Mouse (Mus musculus) midbrain, postnatal 0 days (tissue): ENCODE data around the gene Aldh3b2. TPM values are rescaled to one million over a fixed set of nuclear protein-coding genes. Genes with fewer than 3 reads are reported as not detected.
"Not testable (repeated sequence)": the region's sequence is repeated elsewhere in the genome, so short reads cannot be mapped to it uniquely, and the experiment has no call there.

Experiments
- ATAC-seq: fragments of 200-750 bp; cut with Nextera tagmentation; 2 replicates; pipeline ENCODE4 v1.8.0; 2017; ENCODE audit warnings: moderate number of reproducible peaks, mild to moderate bottlenecking, moderate TSS enrichment, moderate library complexity; ENCODE audit not compliant: low FRiP score
- DNase-seq: peaks from one replicate; pipeline ENCODE4 v3.0.0-alpha.2; 2015; ENCODE audit warnings: low spot score
- H3K27ac ChIP-seq: fragments of 300-500 bp; sonication (generic); 2 replicates; pipeline ENCODE4 v1.5.1; 2014; ENCODE audit warnings: low read depth, mild to moderate bottlenecking, low read length, mixed read lengths
- H3K27me3 ChIP-seq: fragments of 300-500 bp; sonication (generic); 2 replicates; pipeline ENCODE4 v1.6.1; 2014; ENCODE audit warnings: low read length, control low read depth, mixed read lengths; ENCODE audit not compliant: insufficient read depth
- H3K36me3 ChIP-seq: fragments of 300-500 bp; sonication (generic); 2 replicates; pipeline ENCODE4 v1.6.1; 2014; ENCODE audit warnings: low read length, control low read depth, mixed read lengths; ENCODE audit not compliant: insufficient read depth
- H3K4me1 ChIP-seq: fragments of 300-500 bp; sonication (generic); 2 replicates; pipeline ENCODE4 v1.6.1; 2014; ENCODE audit warnings: mild to moderate bottlenecking, control low read depth, antibody characterized with exemption, low read length, mixed read lengths; ENCODE audit not compliant: insufficient read depth
- H3K4me2 ChIP-seq: fragments of 300-500 bp; sonication (generic); 2 replicates; pipeline ENCODE4 v1.6.1; 2014; ENCODE audit warnings: low read depth, mild to moderate bottlenecking, low read length, mixed read lengths; ENCODE audit not compliant: poor library complexity, severe bottlenecking
- H3K4me3 ChIP-seq: fragments of 300-500 bp; sonication (generic); 2 replicates; pipeline ENCODE4 v1.5.1; 2014; ENCODE audit warnings: low read depth, mild to moderate bottlenecking, low read length, moderate library complexity
- H3K9ac ChIP-seq: fragments of 300-500 bp; sonication (generic); replicated peaks from 2 replicates; pipeline ENCODE4 v1.6.1; 2014; ENCODE audit warnings: mild to moderate bottlenecking, low read length, moderate library complexity, mixed read lengths; ENCODE audit not compliant: poor library complexity, severe bottlenecking
- H3K9me3 ChIP-seq: fragments of 300-500 bp; sonication (generic); 2 replicates; pipeline ENCODE4 v1.6.1; 2016; ENCODE audit warnings: low read length, control low read depth
- CTCF ChIP-seq: IDR thresholded peaks from 2 replicates; pipeline ENCODE4 v1.5.1; 2016; ENCODE audit warnings: antibody characterized with exemption, mild to moderate bottlenecking
- WGBS: fragments of 180-500 bp; shearing (Covaris S2); extraction: QIAGEN DNeasy Blood & Tissue Kit; methylation state at CpG from one replicate; pipeline ENCODE4 v1.1.7; 2014; 5-methylcytosine and 5-hydroxymethylcytosine counted together
- polyA plus RNA-seq: library from polyadenylated mRNA; unstranded; fragments of >200 nt; fragmentation: Nextera tagmentation; extraction: Ambion mirVana; gene quantifications from 2 replicates; pipeline ENCODE4 v1.2.1, GENCODE M21; 2015
- total RNA-seq: library from RNA; depleted of rRNA; stranded (reverse); fragments of >200 nt; gene quantifications from 2 replicates; pipeline ENCODE4 v1.2.3, GENCODE M21; 2014

The Aldh3b2 gene
- total and polyA plus RNA-seq, 2 experiments from 2014 or later, result 2.4 to 2.6 TPM

GRCm38 (mm10) chr19:3951461-3951860 is 20.7 kb upstream of the Aldh3b2 start:
- no peak overlapping the region for H3K4me2 ChIP-seq
- ATAC-seq, result no peak
- H3K36me3 ChIP-seq, result no peaks in the 10 kb centered on the region
- H3K4me1 ChIP-seq, result no peaks in the 10 kb centered on the region
- no peak for TF ChIP-seq CTCF
- H3K4me3 ChIP-seq, result no peak overlapping the region
- no peaks in the 10 kb centered on the region for H3K27me3 ChIP-seq
- no peaks in the 10 kb centered on the region for H3K9me3 ChIP-seq
- H3K9ac ChIP-seq, result no peak overlapping the region
- no peak for DNase-seq
- no peak overlapping the region for H3K27ac ChIP-seq

- WGBS, result 58% methylated on average over 1 of the region's 1 CpGs
- H3K9ac ChIP-seq, result no peak overlapping the region
- DNase-seq, result no peak
- H3K36me3 ChIP-seq, result no peaks in the 10 kb centered on the region
- H3K27ac ChIP-seq, result no peak overlapping the region
- no peak overlapping the region for H3K4me3 ChIP-seq
- no peak for TF ChIP-seq CTCF
- no peak for ATAC-seq
- no peaks in the 10 kb centered on the region for H3K27me3 ChIP-seq
- H3K4me2 ChIP-seq, result no peak overlapping the region
- no peaks in the 10 kb centered on the region for H3K9me3 ChIP-seq
- no peaks in the 10 kb centered on the region for H3K4me1 ChIP-seq
These were observed 20.0 kb upstream of the Aldh3b2 start for GRCm38 (mm10) chr19:3952099-3952498.

- Histone ChIP-seq H3K9ac (no peak overlapping the region), H3K27ac (no peak overlapping the region), H3K36me3 (no peaks in the 10 kb centered on the region), H3K9me3 (no peaks in the 10 kb centered on the region), H3K27me3 (no peaks in the 10 kb centered on the region), H3K4me3 (no peak overlapping the region), H3K4me2 (no peak overlapping the region), H3K4me1 (no peaks in the 10 kb centered on the region)
- 79% methylated on average over 3 of the region's 3 CpGs for WGBS
- DNase-seq, result no peak
- no peak for ATAC-seq
- TF ChIP-seq CTCF, result no peak
These were observed 17.1 kb upstream of the Aldh3b2 start for GRCm38 (mm10) chr19:3955033-3955432.

GRCm38 (mm10) chr19:3955804-3956203 is 16.3 kb upstream of the Aldh3b2 start:
- Histone ChIP-seq H3K9ac (no peak overlapping the region), H3K9me3 (no peaks in the 10 kb centered on the region), H3K36me3 (no peaks in the 10 kb centered on the region), H3K27me3 (no peaks in the 10 kb centered on the region), H3K4me2 (no peak overlapping the region), H3K27ac (no peak overlapping the region), H3K4me3 (no peak overlapping the region), H3K4me1 (no peaks in the 10 kb centered on the region)
- 58% methylated on average over 4 of the region's 4 CpGs for WGBS
- no peak for TF ChIP-seq CTCF
- no peak for ATAC-seq
- DNase-seq, result no peak

GRCm38 (mm10) chr19:3957296-3958036 is 14.7 kb upstream of the Aldh3b2 start:
- not testable (repeated sequence) for H3K9ac ChIP-seq, H3K27me3 ChIP-seq, H3K4me3 ChIP-seq, DNase-seq, H3K4me2 ChIP-seq, ATAC-seq, H3K36me3 ChIP-seq, H3K4me1 ChIP-seq, H3K9me3 ChIP-seq, H3K27ac ChIP-seq
- 83% methylated on average over 5 of the region's 5 CpGs for WGBS

- Histone ChIP-seq H3K4me3 (no peak within 1 kb of the TSS), H3K9me3 (no peaks in the 10 kb centered on the region), H3K9ac (no peak within 1 kb of the TSS), H3K4me1 (no peaks in the 10 kb centered on the region), H3K27ac (no peak within 1 kb of the TSS), H3K4me2 (no peak within 1 kb of the TSS), H3K36me3 (no peaks in the 10 kb centered on the region), H3K27me3 (no peaks in the 10 kb centered on the region)
- ATAC-seq (no peak), DNase-seq (peak; percentile 51)
- WGBS, result 74% methylated on average over 4 of the region's 4 CpGs
- no peak for TF ChIP-seq CTCF
These were observed 13.7 kb upstream of the Aldh3b2 start, which contains the start of gene Aldh3b3 for GRCm38 (mm10) chr19:3958470-3958869. Gene Aldh3b3, plus strand, starts transcription at chr19:3958645.
